Mouse (Mus musculus) liver, embryonic 14.5 days (tissue): ENCODE measurements around the gene Gm45233. TPM values are rescaled to one million over a fixed set of nuclear protein-coding genes. Genes with fewer than 3 reads are reported as not detected.

Experiments
- ATAC-seq: fragments of 200-750 bp; cut with Nextera tagmentation; 2 replicates; pipeline ENCODE4 v1.8.0; 2017; ENCODE audit warnings: moderate number of reproducible peaks, mild to moderate bottlenecking, moderate library complexity; ENCODE audit not compliant: insufficient read depth
- DNase-seq, 3 experiments: peaks; one replicate each; pipeline ENCODE4 v3.0.0-alpha.2; 2012 to 2013; ENCODE audit warnings: low read depth in 3 of 3, low spot score in 3 of 3
- H3K27ac ChIP-seq: fragments of 300-500 bp; sonication (generic); 2 replicates; pipeline ENCODE4 v1.5.1; 2014; ENCODE audit warnings: moderate library complexity, mild to moderate bottlenecking, control low read depth, inconsistent platforms
- H3K27me3 ChIP-seq: fragments of 300-500 bp; sonication (generic); 2 replicates; pipeline ENCODE4 v1.6.1; 2014; ENCODE audit warnings: mild to moderate bottlenecking, low read length, moderate library complexity; ENCODE audit not compliant: control insufficient read depth, insufficient read depth
- H3K36me3 ChIP-seq: fragments of 300-500 bp; sonication (generic); replicated peaks from 2 replicates; pipeline ENCODE4 v1.6.1; 2014; ENCODE audit warnings: low read depth; ENCODE audit not compliant: control insufficient read depth, insufficient read depth
- H3K4me1 ChIP-seq, 2 experiments: fragments of 200-500 bp in 1 of 2; fragments of 300-500 bp in 1 of 2; sonication (generic) in 1 of 2; replicated peaks; 2 replicates each; pipeline ENCODE4 v1.6.1; 2012 to 2014; ENCODE audit warnings: antibody characterized with exemption in 1 of 2, inconsistent platforms in 1 of 2, low read length in 1 of 2; ENCODE audit not compliant: control insufficient read depth in 2 of 2, insufficient read depth in 2 of 2
- H3K4me2 ChIP-seq: fragments of 300-500 bp; sonication (generic); 2 replicates; pipeline ENCODE4 v1.6.1; 2014; ENCODE audit warnings: low read depth, mild to moderate bottlenecking, control low read depth, moderate library complexity
- H3K4me3 ChIP-seq, 2 experiments: fragments of 200-500 bp in 1 of 2; fragments of 300-500 bp in 1 of 2; sonication (generic) in 1 of 2; 2 replicates each; pipeline ENCODE4 v1.5.1; 2012 to 2014; ENCODE audit warnings: low read depth in 2 of 2, low read length in 2 of 2, mild to moderate bottlenecking in 2 of 2, control low read depth in 1 of 2, inconsistent platforms in 1 of 2, moderate library complexity in 1 of 2; ENCODE audit not compliant: insufficient read depth in 1 of 2
- H3K9ac ChIP-seq: fragments of 300-500 bp; sonication (generic); replicated peaks from 2 replicates; pipeline ENCODE4 v1.6.1; 2014; ENCODE audit warnings: mild to moderate bottlenecking, control low read depth, moderate library complexity
- H3K9me3 ChIP-seq: fragments of 300-500 bp; sonication (generic); 2 replicates; pipeline ENCODE4 v1.6.1; 2016; ENCODE audit warnings: low read length, mixed read lengths; ENCODE audit not compliant: control insufficient read depth
- CTCF ChIP-seq: IDR thresholded peaks from 2 replicates; pipeline ENCODE4 v1.5.1; 2016; ENCODE audit warnings: antibody characterized with exemption, low read depth, control low read depth
- EP300 ChIP-seq: IDR thresholded peaks from 2 replicates; pipeline ENCODE4 v1.6.1; 2016; ENCODE audit warnings: antibody characterized with exemption, low read depth
- WGBS: fragments of 180-500 bp; shearing (Covaris S2); extraction: QIAGEN DNeasy Blood & Tissue Kit; methylation state at CpG from one replicate; pipeline ENCODE4 v1.1.7; 2014; ENCODE audit not compliant: insufficient replicate concordance; 5-methylcytosine and 5-hydroxymethylcytosine counted together
- polyA plus RNA-seq, 2 experiments: library from polyadenylated mRNA; depleted of rRNA in 1 of 2; stranded (reverse) in 1 of 2; unstranded in 1 of 2; fragments of >200 nt; fragmentation: Nextera tagmentation in 1 of 2; extraction: Ambion mirVana in 1 of 2; gene quantifications; 2 replicates each; pipeline versions ENCODE4 v1.2.1 to v1.2.3; 2012 to 2014

Gm45233 gene
- polyA plus RNA-seq, 2 experiments = 0.26 TPM; not detected in 1

DNA sequence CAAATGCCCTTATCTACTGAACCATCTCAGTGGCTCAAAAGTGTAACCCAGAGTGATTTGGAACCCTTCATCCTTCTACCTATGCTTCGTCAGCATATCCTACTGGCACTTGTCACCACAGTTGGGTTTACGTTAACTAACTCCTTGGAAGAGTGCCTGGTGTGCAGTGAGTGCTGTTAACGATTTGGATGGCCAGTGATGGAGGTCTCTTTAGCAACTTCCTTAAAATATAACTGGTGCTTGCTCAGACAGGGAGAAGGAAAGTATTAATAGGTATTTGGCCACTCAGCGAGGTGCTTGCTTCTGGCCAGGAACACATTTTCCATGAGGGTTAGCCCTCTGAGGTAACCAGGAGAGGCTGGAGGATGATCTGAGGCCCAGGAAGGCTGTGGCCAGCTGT is 3.9 kb downstream of the Gm45233 start:
- no peak overlapping the region for H3K27ac ChIP-seq

DNA sequence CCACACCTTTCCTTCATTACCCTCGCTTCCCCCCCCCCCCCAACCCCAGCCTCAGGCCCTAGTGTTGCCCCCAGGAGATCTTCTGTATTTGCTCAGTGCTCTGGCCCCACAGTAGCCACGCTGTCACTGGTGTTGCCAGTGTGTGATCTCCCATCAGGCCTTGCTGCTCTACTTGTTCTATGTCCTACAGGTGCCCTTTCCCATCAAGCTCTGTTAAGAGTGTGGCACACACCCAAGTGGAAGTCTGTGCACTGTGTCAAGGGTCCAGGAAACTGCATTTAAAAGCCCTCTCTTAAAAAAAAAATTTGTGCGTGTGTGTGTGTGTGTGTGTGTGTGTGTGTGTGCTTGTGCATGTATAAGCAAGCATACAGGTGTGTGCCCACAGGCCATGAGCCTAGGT is 4.3 kb downstream of the Gm45233 start:
- no peak for ATAC-seq
- Histone ChIP-seq H3K4me1 (peaks cover 4 to 13% of the 10 kb centered on the region in 2 experiments; a peak in 2 of 4 replicates), H3K9me3 (no peaks in the 10 kb centered on the region), H3K36me3 (no peaks in the 10 kb centered on the region; the same call in 1 of the 2 replicates), H3K4me3 (no peak overlapping the region), H3K4me2 (no peak overlapping the region), H3K9ac (no peak overlapping the region), H3K27ac (no peak overlapping the region), H3K27me3 (no peaks in the 10 kb centered on the region)
- WGBS = 84% methylated on average over 2 of the region's 3 CpGs
- DNase-seq = no peak
- no peak for TF ChIP-seq CTCF
- TF ChIP-seq EP300 = no peak

More for the DNA sequence above, 3.9 kb downstream of the Gm45233 start:
- ATAC-seq = no peak
- peaks cover 4 to 17% of the 10 kb centered on the region in 2 experiments; a peak in 3 of 4 replicates for H3K4me1 ChIP-seq
- no peak overlapping the region for H3K4me3 ChIP-seq
- no peak overlapping the region for H3K4me2 ChIP-seq
- WGBS = 56% methylated on average over 4 of the region's 4 CpGs
- H3K9ac ChIP-seq = no peak overlapping the region
- H3K36me3 ChIP-seq = no peaks in the 10 kb centered on the region
- TF ChIP-seq EP300 (no peak), CTCF (no peak)
- no peaks in the 10 kb centered on the region for H3K9me3 ChIP-seq
- no peaks in the 10 kb centered on the region for H3K27me3 ChIP-seq
- no peak for DNase-seq

DNA sequence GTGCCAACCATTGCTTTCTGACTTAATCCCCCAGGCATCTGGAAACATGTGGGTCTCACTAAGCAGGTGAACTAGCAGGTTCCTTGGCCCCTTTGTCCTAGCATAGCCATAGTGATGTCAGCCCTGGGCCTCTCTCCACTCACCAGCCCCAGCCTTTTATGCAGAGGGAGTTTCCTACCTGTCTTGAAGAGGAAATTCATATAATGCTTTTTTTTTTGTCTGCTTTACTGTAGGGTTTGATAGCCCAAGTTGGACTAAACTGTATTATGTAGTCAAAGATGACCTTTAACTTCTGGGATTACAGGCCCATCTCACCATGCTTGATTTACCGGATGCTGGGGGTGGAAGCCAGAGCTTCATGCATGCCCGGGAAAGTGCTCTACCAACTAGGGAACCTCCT is 5.9 kb downstream of the Gm45233 start:
- H3K36me3 ChIP-seq = peaks cover 2% of the 10 kb centered on the region; the same call in 1 of the 2 replicates
- 79% methylated on average over 2 of the region's 2 CpGs for WGBS

DNA sequence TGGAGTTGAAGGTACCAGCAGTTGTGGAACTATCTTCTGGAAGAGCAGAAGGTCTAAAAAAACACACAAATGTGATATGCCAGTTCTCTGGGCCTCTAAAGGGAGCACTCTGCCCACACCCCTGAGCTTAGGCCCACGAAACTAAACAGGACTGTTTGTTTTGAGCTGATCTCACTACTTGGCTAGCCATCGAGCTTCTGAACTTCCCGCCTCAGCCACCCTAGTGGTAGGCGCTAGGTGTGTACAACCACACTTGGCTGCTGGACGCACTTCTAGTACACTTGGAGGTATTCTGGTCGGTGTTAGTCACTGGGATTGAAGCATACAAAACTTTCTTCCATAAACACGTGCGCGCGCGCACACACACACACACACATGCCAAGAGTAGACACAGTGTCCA is 7.8 kb downstream of the Gm45233 start:
- peaks cover 2% of the 10 kb centered on the region; the same call in 1 of the 2 replicates for H3K36me3 ChIP-seq
- DNase-seq = no peak

More for the DNA sequence above, 5.9 kb downstream of the Gm45233 start:
- Histone ChIP-seq H3K27me3 (no peaks in the 10 kb centered on the region), H3K9ac (no peak overlapping the region), H3K9me3 (no peaks in the 10 kb centered on the region), H3K27ac (no peak overlapping the region), H3K4me2 (no peak overlapping the region), H3K4me1 (peaks cover under 1 to 8% of the 10 kb centered on the region in 2 experiments; a peak in 2 of 4 replicates), H3K4me3 (no peak overlapping the region)
- TF ChIP-seq EP300 (no peak), CTCF (no peak)
- DNase-seq (no peak), ATAC-seq (no peak)

DNA sequence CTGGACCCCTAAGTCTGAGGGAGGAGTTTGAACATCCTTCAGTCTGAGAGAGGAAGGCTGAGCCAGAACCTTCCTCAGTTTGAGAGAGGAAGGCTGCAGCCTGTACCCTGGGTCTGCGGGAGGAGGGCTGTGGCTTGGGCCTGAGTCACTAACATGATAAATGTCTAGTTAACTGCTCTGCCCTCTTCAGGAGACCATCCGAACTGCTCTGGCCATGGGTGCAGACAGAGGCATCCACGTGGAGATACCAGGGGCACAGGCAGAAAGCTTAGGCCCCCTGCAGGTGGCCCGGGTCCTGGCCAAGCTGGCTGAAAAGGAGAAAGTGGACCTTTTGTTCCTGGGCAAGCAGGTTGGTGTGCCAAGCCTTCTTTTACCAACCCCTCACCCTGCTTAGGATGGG is 8.7 kb downstream of the Gm45233 start:
- Histone ChIP-seq H3K9me3 (no peaks in the 10 kb centered on the region), H3K9ac (no peak overlapping the region), H3K27me3 (no peaks in the 10 kb centered on the region), H3K4me1 (peaks cover 0 to 4% of the 10 kb centered on the region in 2 experiments; a peak in 1 of 4 replicates), H3K4me3 (no peak overlapping the region), H3K27ac (no peak overlapping the region), H3K36me3 (peaks cover 2% of the 10 kb centered on the region; the same call in 1 of the 2 replicates), H3K4me2 (no peak overlapping the region)
- ATAC-seq (peak; percentile 28; the same call in 1 of the 2 replicates), DNase-seq (no peak)
- WGBS = 32% methylated on average over 4 of the region's 4 CpGs
- TF ChIP-seq EP300 (no peak), CTCF (peak; percentile 57)

More for the DNA sequence above, 7.8 kb downstream of the Gm45233 start:
- Histone ChIP-seq H3K27ac (no peak overlapping the region), H3K4me1 (peaks cover 0 to 4% of the 10 kb centered on the region in 2 experiments; a peak in 1 of 4 replicates), H3K4me3 (no peak overlapping the region), H3K9me3 (no peaks in the 10 kb centered on the region), H3K27me3 (no peaks in the 10 kb centered on the region), H3K9ac (no peak overlapping the region), H3K4me2 (no peak overlapping the region)
- ATAC-seq = no peak
- WGBS = 79% methylated on average over 11 of the region's 11 CpGs
- TF ChIP-seq CTCF = no peak
- TF ChIP-seq EP300 = no peak
